Mouse (Mus musculus) kidney, adult 2 months (tissue): ENCODE measurements at regions not wholly inside any gene's neighbourhood (a gene's known extent, or its start where the extent isn't known, plus 50 kb on each side); places are given as distances from the start of the nearest gene placed in this dataset.

Experiments
- CTCF ChIP-seq: fragments of 200-500 bp; conservative IDR thresholded peaks from 2 replicates; pipeline ENCODE4 v1.5.1; 2011; ENCODE audit warnings: low read depth, mild to moderate bottlenecking, control low read depth, low read length, moderate library complexity, mixed read lengths; ENCODE audit not compliant: insufficient read depth, insufficient read length
- POLR2A ChIP-seq: fragments of 200-500 bp; IDR thresholded peaks from one replicate; pipeline ENCODE4 v1.6.1; 2011; ENCODE audit warnings: low read depth, low read length, control low read depth

- TF ChIP-seq CTCF (no peak), POLR2A (no peak)
Observed at GRCm38 (mm10) chr2:166316409-166316916, 161.0 kb upstream of the Sulf2 start.
